Mouse (Mus musculus) B cell, adult 2 months (primary cell): ENCODE data around the gene Glb1l2.

Experiments used
- DNase-seq, 2 experiments: peaks; one replicate each; pipeline ENCODE4 v3.0.0; 2022

The Glb1l2 gene

GRCm38 (mm10) chr9:26727445-26727844 lies 78.8 kb downstream of the Glb1l2 start:
- no peak for DNase-seq

- DNase-seq = no peak
Observed at GRCm38 (mm10) chr9:26725709-26726108, 80.6 kb downstream of the Glb1l2 start.

- DNase-seq = no peak
Observed at GRCm38 (mm10) chr9:26721771-26722170, 84.5 kb downstream of the Glb1l2 start.

- no peak for DNase-seq
Observed at GRCm38 (mm10) chr9:26718388-26718787, 87.9 kb downstream of the Glb1l2 start.
